Mouse (Mus musculus) kidney, embryonic 14.5 days (tissue): ENCODE results near the gene Spon1. TPM values are rescaled to one million over a fixed set of nuclear protein-coding genes. Genes with fewer than 3 reads are reported as not detected.

Experiments
- ATAC-seq: fragments of 200-750 bp; cut with Nextera tagmentation; 2 replicates; pipeline ENCODE4 v1.8.0; 2017; ENCODE audit warnings: moderate number of reproducible peaks, mild to moderate bottlenecking, moderate TSS enrichment, moderate library complexity; ENCODE audit not compliant: low FRiP score, low TSS enrichment
- H3K27ac ChIP-seq: fragments of 300-500 bp; sonication (generic); 2 replicates; pipeline ENCODE4 v1.5.1; 2014; ENCODE audit warnings: low read depth, mild to moderate bottlenecking, low read length, moderate library complexity, mixed read lengths
- H3K27me3 ChIP-seq: fragments of 300-500 bp; sonication (generic); 2 replicates; pipeline ENCODE4 v1.6.1; 2014; ENCODE audit warnings: mild to moderate bottlenecking, low read length; ENCODE audit not compliant: control insufficient read depth, insufficient read depth
- H3K36me3 ChIP-seq: fragments of 300-500 bp; sonication (generic); 2 replicates; pipeline ENCODE4 v1.6.1; 2014; ENCODE audit warnings: low read length, mixed read lengths; ENCODE audit not compliant: control insufficient read depth, insufficient read depth
- H3K4me1 ChIP-seq: fragments of 300-500 bp; sonication (generic); 2 replicates; pipeline ENCODE4 v1.6.1; 2014; ENCODE audit warnings: low read length, mixed read lengths; ENCODE audit not compliant: control insufficient read depth, insufficient read depth
- H3K4me2 ChIP-seq: fragments of 300-500 bp; sonication (generic); replicated peaks from 2 replicates; pipeline ENCODE4 v1.6.1; 2014; ENCODE audit warnings: low read depth, mild to moderate bottlenecking, low read length
- H3K4me3 ChIP-seq: fragments of 300-500 bp; sonication (generic); 2 replicates; pipeline ENCODE4 v1.5.1; 2014; ENCODE audit warnings: mild to moderate bottlenecking, low read length
- H3K9ac ChIP-seq: fragments of 300-500 bp; sonication (generic); 2 replicates; pipeline ENCODE4 v1.6.1; 2014; ENCODE audit warnings: low read depth, mild to moderate bottlenecking, low read length, moderate library complexity
- H3K9me3 ChIP-seq: fragments of 300-500 bp; sonication (generic); 2 replicates; pipeline ENCODE4 v1.6.1; 2016; ENCODE audit warnings: low read length; ENCODE audit not compliant: control insufficient read depth
- WGBS: fragments of 180-500 bp; shearing (Covaris S2); extraction: QIAGEN DNeasy Blood & Tissue Kit; methylation state at CpG from one replicate; pipeline ENCODE4 v1.1.7; 2014; 5-methylcytosine and 5-hydroxymethylcytosine counted together
- polyA plus RNA-seq: library from polyadenylated mRNA; unstranded; fragments of >200 nt; fragmentation: Nextera tagmentation; extraction: Ambion mirVana; gene quantifications from 2 replicates; pipeline ENCODE4 v1.2.1, GENCODE M21; 2014

Gene Spon1
- polyA plus RNA-seq, 1 experiment from 2014 or later: 8.5 TPM

GRCm38 (mm10) chr7:113797134-113797533 is 31.3 kb downstream of the Spon1 start:
- Histone ChIP-seq H3K27me3 (no peaks in the 10 kb centered on the region), H3K4me3 (no peak overlapping the region), H3K9me3 (no peaks in the 10 kb centered on the region), H3K27ac (no peak overlapping the region), H3K36me3 (no peaks in the 10 kb centered on the region), H3K4me2 (no peak overlapping the region), H3K9ac (no peak overlapping the region), H3K4me1 (no peaks in the 10 kb centered on the region)
- ATAC-seq: no peak
- 85% methylated on average over 4 of the region's 4 CpGs for WGBS

- Histone ChIP-seq H3K4me2 (no peak overlapping the region), H3K27me3 (no peaks in the 10 kb centered on the region), H3K27ac (no peak overlapping the region), H3K4me1 (no peaks in the 10 kb centered on the region), H3K36me3 (no peaks in the 10 kb centered on the region), H3K9ac (no peak overlapping the region), H3K9me3 (no peaks in the 10 kb centered on the region), H3K4me3 (no peak overlapping the region)
- 87% methylated on average over 6 of the region's 6 CpGs for WGBS
- no peak for ATAC-seq
Observed at GRCm38 (mm10) chr7:113798605-113799255, 32.9 kb downstream of the Spon1 start.

GRCm38 (mm10) chr7:113809781-113810180 is 44.0 kb downstream of the Spon1 start:
- no peaks in the 10 kb centered on the region for H3K4me1 ChIP-seq
- H3K4me3 ChIP-seq: no peak overlapping the region
- H3K4me2 ChIP-seq: no peak overlapping the region
- H3K27ac ChIP-seq: no peak overlapping the region
- H3K9ac ChIP-seq: no peak overlapping the region
- H3K9me3 ChIP-seq: no peaks in the 10 kb centered on the region
- no peaks in the 10 kb centered on the region for H3K27me3 ChIP-seq
- no peaks in the 10 kb centered on the region for H3K36me3 ChIP-seq
- no peak for ATAC-seq
- WGBS: 77% methylated on average over 1 of the region's 1 CpGs

GRCm38 (mm10) chr7:113811376-113812158 is 45.8 kb downstream of the Spon1 start:
- no peaks in the 10 kb centered on the region for H3K36me3 ChIP-seq
- H3K9me3 ChIP-seq: no peaks in the 10 kb centered on the region
- ATAC-seq: no peak
- H3K4me2 ChIP-seq: no peak overlapping the region
- H3K4me3 ChIP-seq: no peak overlapping the region
- no peaks in the 10 kb centered on the region for H3K4me1 ChIP-seq
- 82% methylated on average over 10 of the region's 10 CpGs for WGBS
- no peak overlapping the region for H3K27ac ChIP-seq
- H3K9ac ChIP-seq: no peak overlapping the region
- no peaks in the 10 kb centered on the region for H3K27me3 ChIP-seq

GRCm38 (mm10) chr7:113814101-113814779 is 48.4 kb downstream of the Spon1 start:
- no peaks in the 10 kb centered on the region for H3K4me1 ChIP-seq
- H3K9me3 ChIP-seq: no peaks in the 10 kb centered on the region
- no peak overlapping the region for H3K9ac ChIP-seq
- H3K27me3 ChIP-seq: no peaks in the 10 kb centered on the region
- ATAC-seq: no peak
- 93% methylated on average over 10 of the region's 10 CpGs for WGBS
- no peak overlapping the region for H3K4me3 ChIP-seq
- H3K4me2 ChIP-seq: no peak overlapping the region
- no peak overlapping the region for H3K27ac ChIP-seq
- H3K36me3 ChIP-seq: no peaks in the 10 kb centered on the region

GRCm38 (mm10) chr7:113815726-113816125 is 49.9 kb downstream of the Spon1 start:
- H3K4me2 ChIP-seq: no peak overlapping the region
- H3K4me1 ChIP-seq: no peaks in the 10 kb centered on the region
- no peaks in the 10 kb centered on the region for H3K9me3 ChIP-seq
- WGBS: 68% methylated on average over 5 of the region's 5 CpGs
- no peak overlapping the region for H3K4me3 ChIP-seq
- H3K27ac ChIP-seq: no peak overlapping the region
- no peaks in the 10 kb centered on the region for H3K27me3 ChIP-seq
- H3K36me3 ChIP-seq: no peaks in the 10 kb centered on the region
- H3K9ac ChIP-seq: no peak overlapping the region
- ATAC-seq: no peak

- Histone ChIP-seq H3K4me2 (no peak overlapping the region), H3K4me1 (no peaks in the 10 kb centered on the region), H3K27me3 (no peaks in the 10 kb centered on the region), H3K9ac (no peak overlapping the region), H3K36me3 (no peaks in the 10 kb centered on the region), H3K4me3 (no peak overlapping the region), H3K27ac (no peak overlapping the region), H3K9me3 (no peaks in the 10 kb centered on the region)
- WGBS: 78% methylated on average over 7 of the region's 7 CpGs
- no peak for ATAC-seq
Observed at GRCm38 (mm10) chr7:113816827-113817334, 51.1 kb downstream of the Spon1 start.

GRCm38 (mm10) chr7:113818116-113818515 is 52.3 kb downstream of the Spon1 start:
- WGBS: 49% methylated on average over 6 of the region's 6 CpGs
- no peaks in the 10 kb centered on the region for H3K9me3 ChIP-seq
- no peak overlapping the region for H3K4me3 ChIP-seq
- no peak overlapping the region for H3K4me2 ChIP-seq
- no peak overlapping the region for H3K27ac ChIP-seq
- no peaks in the 10 kb centered on the region for H3K4me1 ChIP-seq
- ATAC-seq: no peak
- no peaks in the 10 kb centered on the region for H3K27me3 ChIP-seq
- no peak overlapping the region for H3K9ac ChIP-seq
- H3K36me3 ChIP-seq: no peaks in the 10 kb centered on the region

- Histone ChIP-seq H3K36me3 (no peaks in the 10 kb centered on the region), H3K27me3 (no peaks in the 10 kb centered on the region), H3K27ac (no peak overlapping the region), H3K9me3 (no peaks in the 10 kb centered on the region), H3K4me3 (no peak overlapping the region), H3K9ac (no peak overlapping the region), H3K4me2 (no peak overlapping the region), H3K4me1 (no peaks in the 10 kb centered on the region)
- no peak for ATAC-seq
- whole genome bisulfite sequencing: 85% methylated on average over 2 of the region's 2 CpGs
Observed at GRCm38 (mm10) chr7:113820213-113820612, 54.4 kb downstream of the Spon1 start.
